Mouse (Mus musculus) kidney, adult 2 months (tissue): ENCODE measurements around the gene Tctn1. TPM values are rescaled to one million over a fixed set of nuclear protein-coding genes. Genes with fewer than 3 reads are reported as not detected.

ENCODE experiments used
- DNase-seq: peaks from one replicate; pipeline ENCODE4 v3.0.0; 2021
- H3K27ac ChIP-seq: fragments of 200-500 bp; 2 replicates; pipeline ENCODE4 v1.5.1; 2012; ENCODE audit warnings: low read depth, low read length, control low read depth, inconsistent platforms; ENCODE audit not compliant: insufficient read depth
- H3K27me3 ChIP-seq: fragments of 200-500 bp; replicated peaks from 2 replicates; pipeline ENCODE4 v1.6.1; 2012; ENCODE audit warnings: mild to moderate bottlenecking, moderate library complexity, low read length, inconsistent platforms; ENCODE audit not compliant: control insufficient read depth, insufficient read depth
- H3K36me3 ChIP-seq: fragments of 200-500 bp; 2 replicates; pipeline ENCODE4 v1.6.1; 2012; ENCODE audit warnings: mild to moderate bottlenecking, moderate library complexity, low read length, inconsistent platforms; ENCODE audit not compliant: control insufficient read depth, insufficient read depth
- H3K4me1 ChIP-seq: fragments of 200-500 bp; 2 replicates; pipeline ENCODE4 v1.6.1; 2011; ENCODE audit warnings: low read length; ENCODE audit not compliant: control insufficient read depth, insufficient read depth
- H3K4me3 ChIP-seq: fragments of 200-500 bp; 2 replicates; pipeline ENCODE4 v1.5.1; 2011; ENCODE audit warnings: mild to moderate bottlenecking, low read depth, low read length, control low read depth; ENCODE audit not compliant: insufficient read depth
- CTCF ChIP-seq: fragments of 200-500 bp; conservative IDR thresholded peaks from 2 replicates; pipeline ENCODE4 v1.5.1; 2011; ENCODE audit warnings: low read depth, mild to moderate bottlenecking, control low read depth, low read length, moderate library complexity, mixed read lengths; ENCODE audit not compliant: insufficient read depth, insufficient read length
- POLR2A ChIP-seq: fragments of 200-500 bp; IDR thresholded peaks from one replicate; pipeline ENCODE4 v1.6.1; 2011; ENCODE audit warnings: low read depth, low read length, control low read depth
- WGBS: fragments of 180-500 bp; shearing (Covaris S2); methylation state at CpG from one replicate; pipeline ENCODE4 v1.1.7; 2018; 5-methylcytosine and 5-hydroxymethylcytosine counted together
- polyA plus RNA-seq: library from polyadenylated mRNA; depleted of rRNA; stranded (reverse); fragments of >200 nt; gene quantifications from 2 replicates; pipeline ENCODE4 v1.2.3, GENCODE M21; 2012

Tctn1 gene
- polyA plus RNA-seq, 1 experiment, result 18.2 TPM

GRCm38 (mm10) chr5:122228772-122229171, 35.5 kb downstream of the Tctn1 start:
- DNase-seq, result peak; percentile 22
- WGBS, result 42% methylated on average over 3 of the region's 4 CpGs
- H3K27me3 ChIP-seq, result no peaks in the 10 kb centered on the region
- no peaks in the 10 kb centered on the region for H3K4me1 ChIP-seq
- no peak for TF ChIP-seq CTCF
- TF ChIP-seq POLR2A, result no peak
- no peak overlapping the region for H3K4me3 ChIP-seq
- H3K27ac ChIP-seq, result no peak overlapping the region
- H3K36me3 ChIP-seq, result no peaks in the 10 kb centered on the region

DNA sequence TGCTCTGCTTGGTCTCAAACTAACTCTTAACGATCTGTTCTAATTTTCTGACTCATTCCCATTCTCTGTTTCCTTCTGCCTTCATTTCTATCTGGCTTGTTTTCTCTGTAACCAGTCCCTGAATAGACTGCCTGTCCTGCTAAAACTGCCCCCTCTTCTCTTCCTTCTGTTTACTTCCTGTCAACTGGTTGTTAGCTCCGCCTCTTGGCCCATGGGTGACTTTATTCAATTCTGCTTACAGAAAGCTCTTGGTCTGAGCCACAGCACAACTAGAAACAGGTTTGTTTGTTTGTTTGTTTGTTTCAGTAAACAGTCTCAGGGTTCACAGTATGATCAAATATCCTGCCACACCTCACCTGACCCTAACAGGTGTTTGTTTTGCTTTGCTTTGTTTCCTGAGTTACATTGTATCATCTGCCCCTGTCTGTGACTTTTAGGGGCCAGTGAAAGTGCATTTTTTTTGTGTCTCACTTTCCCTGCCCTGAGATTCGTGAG, 35.9 kb downstream of the Tctn1 start:
- Histone ChIP-seq H3K27me3 (no peaks in the 10 kb centered on the region), H3K27ac (peak overlapping the region; percentile 60), H3K36me3 (no peaks in the 10 kb centered on the region), H3K4me1 (no peaks in the 10 kb centered on the region), H3K4me3 (no peak overlapping the region)
- TF ChIP-seq CTCF (no peak), POLR2A (no peak)
- 78% methylated on average over 2 of the region's 3 CpGs for WGBS
- no peak for DNase-seq

DNA sequence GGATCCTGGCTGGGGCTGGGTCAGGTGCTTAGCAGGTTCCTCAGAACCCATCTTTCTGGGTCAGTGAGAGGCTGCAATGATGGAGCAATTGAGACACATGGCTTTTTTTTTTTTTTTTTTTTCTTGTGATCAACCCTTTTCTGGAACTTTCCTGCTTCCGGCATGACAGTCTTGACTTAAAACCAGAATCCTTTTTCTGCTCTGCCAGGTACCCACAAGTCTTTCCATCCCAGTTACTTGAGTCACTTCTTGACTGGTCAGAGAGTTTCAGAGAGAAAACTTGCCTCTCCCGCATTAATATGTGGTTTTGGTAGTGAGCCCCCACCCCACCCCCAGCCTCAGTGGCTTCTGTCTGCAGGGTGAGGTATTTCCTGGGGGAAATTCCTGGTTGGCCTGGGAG, 40.0 kb downstream of the Tctn1 start:
- Histone ChIP-seq H3K27me3 (no peaks in the 10 kb centered on the region), H3K4me1 (peaks cover 11% of the 10 kb centered on the region), H3K36me3 (no peaks in the 10 kb centered on the region), H3K4me3 (no peak overlapping the region), H3K27ac (no peak overlapping the region)
- WGBS, result 91% methylated on average over 2 of the region's 2 CpGs
- no peak for DNase-seq
- no peak for TF ChIP-seq CTCF
- no peak for TF ChIP-seq POLR2A

DNA sequence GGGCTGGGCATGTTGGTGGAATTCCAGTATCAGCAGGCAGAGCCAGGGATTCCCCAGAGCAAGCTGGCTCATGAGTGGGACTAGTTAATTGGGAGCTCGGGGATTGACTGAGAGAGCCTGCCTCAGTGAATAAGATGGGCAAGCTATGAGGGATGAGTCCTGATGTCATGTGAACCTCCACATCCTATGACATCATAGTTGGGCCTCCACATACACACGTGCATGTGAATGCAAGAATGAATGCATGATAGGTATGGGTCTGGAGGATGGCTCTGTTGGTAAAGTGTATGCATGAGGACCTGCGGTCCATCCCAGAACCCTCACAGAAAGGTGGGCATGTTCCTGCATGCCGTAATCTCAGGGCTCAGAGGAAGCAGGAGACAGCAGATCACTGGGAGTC, 43.2 kb downstream of the Tctn1 start:
- H3K27ac ChIP-seq, result no peak overlapping the region
- DNase-seq, result no peak
- no peak for TF ChIP-seq POLR2A
- no peak for TF ChIP-seq CTCF
- 97% methylated on average over 4 of the region's 4 CpGs for WGBS
- no peaks in the 10 kb centered on the region for H3K36me3 ChIP-seq
- peaks cover 13% of the 10 kb centered on the region for H3K4me1 ChIP-seq
- H3K4me3 ChIP-seq, result no peak overlapping the region
- H3K27me3 ChIP-seq, result no peaks in the 10 kb centered on the region

GRCm38 (mm10) chr5:122219655-122220629, 44.3 kb downstream of the Tctn1 start:
- Histone ChIP-seq H3K4me1 (peaks cover 13% of the 10 kb centered on the region), H3K4me3 (no peak overlapping the region), H3K27ac (peak overlapping the region; percentile 79), H3K36me3 (no peaks in the 10 kb centered on the region), H3K27me3 (no peaks in the 10 kb centered on the region)
- 24% methylated on average over 18 of the region's 18 CpGs for WGBS
- DNase-seq, result peak; percentile 78
- TF ChIP-seq POLR2A, result no peak
- TF ChIP-seq CTCF, result no peak

DNA sequence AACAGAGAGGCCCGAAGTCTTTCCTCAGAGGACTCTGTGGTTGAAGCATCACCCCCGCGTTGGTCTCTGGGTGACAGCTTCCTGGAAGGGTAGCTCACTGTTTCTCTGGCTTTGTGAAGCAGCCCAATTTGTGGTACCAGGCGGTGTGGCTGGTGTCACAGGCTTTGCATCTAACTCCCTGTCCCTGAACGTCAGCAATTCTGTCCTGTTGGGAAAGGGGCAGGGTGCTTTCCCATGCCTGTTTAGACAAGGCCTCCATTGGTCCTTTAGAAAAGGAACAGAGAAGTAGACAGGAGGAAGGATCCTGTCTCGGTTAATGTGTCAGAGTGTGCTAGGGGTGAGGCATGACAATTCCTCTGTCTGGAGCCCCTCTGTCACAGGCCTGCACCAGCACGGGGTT, 45.3 kb downstream of the Tctn1 start:
- Histone ChIP-seq H3K4me3 (no peak overlapping the region), H3K27ac (no peak overlapping the region), H3K27me3 (no peaks in the 10 kb centered on the region), H3K36me3 (no peaks in the 10 kb centered on the region), H3K4me1 (peaks cover 13% of the 10 kb centered on the region)
- DNase-seq, result no peak
- WGBS, result 76% methylated on average over 7 of the region's 7 CpGs
- TF ChIP-seq POLR2A, result no peak
- TF ChIP-seq CTCF, result no peak
